Mouse (Mus musculus) thymus, postnatal 0 days (tissue): ENCODE results near the gene Olfr921. TPM values are rescaled to one million over a fixed set of nuclear protein-coding genes. Genes with fewer than 3 reads are reported as not detected.

Experiments used
- DNase-seq: peaks from one replicate; pipeline ENCODE4 v3.0.0-alpha.2; 2015; ENCODE audit warnings: low spot score
- polyA plus RNA-seq: library from polyadenylated mRNA; unstranded; fragments of >200 nt; fragmentation: Nextera tagmentation; extraction: Ambion mirVana; gene quantifications from 2 replicates; pipeline ENCODE4 v1.2.1, GENCODE M21; 2015

The Olfr921 gene
- 0.04 TPM in 1 of 2 replicates, not detected in the other for polyA plus RNA-seq

GRCm38 (mm10) chr9:38772768-38773167 lies at the start of gene Olfr921:
Gene Olfr921 (plus strand): TSS chr9:38773068.
- no peak for DNase-seq

GRCm38 (mm10) chr9:38724044-38724443 lies 48.8 kb upstream of the Olfr921 start:
- DNase-seq, result no peak

- no peak for DNase-seq
These were observed 44.6 kb upstream of the Olfr921 start for GRCm38 (mm10) chr9:38728218-38728617.

- DNase-seq, result no peak
These were observed 31.5 kb upstream of the Olfr921 start for GRCm38 (mm10) chr9:38741408-38741807.

GRCm38 (mm10) chr9:38744619-38745315 lies 28.1 kb upstream of the Olfr921 start:
- DNase-seq, result no peak

GRCm38 (mm10) chr9:38751999-38752398 lies 20.9 kb upstream of the Olfr921 start, which contains the start of gene Olfr920:
Gene Olfr920 (plus strand): TSS chr9:38752299.
- no peak for DNase-seq

GRCm38 (mm10) chr9:38792689-38793088 lies 19.8 kb downstream of the Olfr921 start:
- no peak for DNase-seq

- DNase-seq, result no peak
These were observed 32.8 kb downstream of the Olfr921 start for GRCm38 (mm10) chr9:38805696-38806095.

GRCm38 (mm10) chr9:38814314-38814713 lies 41.4 kb downstream of the Olfr921 start, which contains the start of gene Olfr922:
Gene Olfr922 (plus strand): TSS chr9:38814614.
- DNase-seq, result no peak

- no peak for DNase-seq
These were observed 42.7 kb downstream of the Olfr921 start for GRCm38 (mm10) chr9:38815458-38815986.

- DNase-seq, result no peak
These were observed 53.4 kb downstream of the Olfr921 start, which contains the start of gene Olfr923 for GRCm38 (mm10) chr9:38826245-38826644. Gene Olfr923 (plus strand): TSS chr9:38826545.

Other genes with a start within 250 kb of the Olfr921 start
- gene Olfr910, start 235.2 kb upstream of the Olfr921 start, polyA plus RNA-seq, result not detected in 2 replicates
- gene Olfr912, start 192.9 kb upstream of the Olfr921 start, polyA plus RNA-seq, result not detected in 2 replicates
- not detected in 2 replicates for gene Olfr913, start 180.3 kb upstream of the Olfr921 start, polyA plus RNA-seq
- gene Olfr914, start 168.0 kb upstream of the Olfr921 start, polyA plus RNA-seq, result not detected in 2 replicates
- not detected in 2 replicates for gene Olfr916, start 113.2 kb upstream of the Olfr921 start, polyA plus RNA-seq
- not detected in 2 replicates for gene Olfr917, start 107.2 kb upstream of the Olfr921 start, polyA plus RNA-seq
- gene Olfr918, start 98.5 kb upstream of the Olfr921 start, polyA plus RNA-seq, result not detected in 2 replicates
- gene Olfr919, start 69.4 kb upstream of the Olfr921 start, polyA plus RNA-seq, result not detected in 2 replicates
- 33.5 and 37.6 TPM in 2 replicates for gene Vwa5a, start 54.8 kb upstream of the Olfr921 start, polyA plus RNA-seq
- gene Olfr920, start 20.8 kb upstream of the Olfr921 start, polyA plus RNA-seq, result 0.28 and 0.47 TPM in 2 replicates
- gene Olfr922, start 41.5 kb downstream of the Olfr921 start, polyA plus RNA-seq, result not detected in 2 replicates
- gene Olfr923, start 53.5 kb downstream of the Olfr921 start, polyA plus RNA-seq, result not detected in 2 replicates
- gene Olfr924, start 71.4 kb downstream of the Olfr921 start, polyA plus RNA-seq, result not detected in 2 replicates
- gene Olfr26, start 82.0 kb downstream of the Olfr921 start, polyA plus RNA-seq, result not detected in 2 replicates
- not detected in 2 replicates for gene Olfr926, start 104.1 kb downstream of the Olfr921 start, polyA plus RNA-seq
- not detected in 2 replicates for gene Olfr930, start 156.7 kb downstream of the Olfr921 start, polyA plus RNA-seq
- gene Olfr933, start 199.2 kb downstream of the Olfr921 start, polyA plus RNA-seq, result not detected in 2 replicates
- not detected in 2 replicates for gene Olfr934, start 215.2 kb downstream of the Olfr921 start, polyA plus RNA-seq
- not detected in 2 replicates for gene Olfr935, start 226.6 kb downstream of the Olfr921 start, polyA plus RNA-seq